Mouse (Mus musculus) olfactory bulb, adult 2 months (tissue): Measurements from ENCODE around the gene Slc7a1.

Experiments used
- CTCF ChIP-seq: fragments of 200-500 bp; IDR thresholded peaks from 2 replicates; pipeline ENCODE4 v1.5.1; 2012; ENCODE audit warnings: low read depth, mild to moderate bottlenecking, low read length, moderate library complexity; ENCODE audit not compliant: insufficient read depth
- POLR2A ChIP-seq: fragments of 200-500 bp; IDR thresholded peaks from 2 replicates; pipeline ENCODE4 v1.6.1; 2012; ENCODE audit warnings: mild to moderate bottlenecking, low read depth, low read length, moderate library complexity; ENCODE audit not compliant: insufficient read depth

GRCm38 (mm10) chr5:148388251-148389006, 11.3 kb downstream of the Slc7a1 start:
- TF ChIP-seq CTCF (no peak), POLR2A (no peak)
